ENCODE assay signal across 7 mouse cellular contexts in genomic region chr13:56167446-56168402, GRCm38 (mm10). TPM values are rescaled to one million over a fixed set of nuclear protein-coding genes. Genes with fewer than 3 reads are reported as not detected.
DNase-seq lines count a peak whose midpoint lies in the region; ATAC-seq and TF ChIP-seq lines count a peak whose summit lies in the region.

No protein-coding gene starts in this region.

- no peak overlapping the region for H3K27ac ChIP-seq in testis, adult 2 months (ENCODE audit: control insufficient read depth, insufficient read depth, low read depth, low read length)
- H3K27ac ChIP-seq in hindbrain, embryonic 14.5 days = no peak overlapping the region

- peak; percentile 63; the same call in 1 of the 2 replicates for TF ChIP-seq CTCF in testis, adult 2 months (IDR thresholded peaks at IDR 0.05; ENCODE audit: control insufficient read depth, insufficient read depth, insufficient replicate concordance, low read depth, low read length)

- H3K36me3 ChIP-seq in testis, adult 2 months (ENCODE audit: control insufficient read depth, insufficient read depth, low read length) = no peaks in the 10 kb centered on the region
- no peaks in the 10 kb centered on the region for H3K36me3 ChIP-seq in hindbrain, embryonic 14.5 days (replicated peaks; ENCODE audit: control insufficient read depth, insufficient read depth)

- WGBS in hindbrain, embryonic 14.5 days = 38% methylated on average over 13 of the region's 14 CpGs

- H3K4me1 ChIP-seq in testis, adult 2 months (ENCODE audit: control insufficient read depth, insufficient read depth, low read length) = no peaks in the 10 kb centered on the region
- peaks cover 12% of the 10 kb centered on the region; the same call in 1 of the 2 replicates for H3K4me1 ChIP-seq in hindbrain, embryonic 14.5 days (replicated peaks; ENCODE audit: control insufficient read depth, insufficient read depth, low read length)

- no peak for TF ChIP-seq POLR2A in testis, adult 2 months (IDR thresholded peaks at IDR 0.05; ENCODE audit: control insufficient read depth, low read depth, low read length)

- H3K9ac ChIP-seq in hindbrain, embryonic 14.5 days = no peak overlapping the region

- ATAC-seq in hindbrain, embryonic 14.5 days (ENCODE audit: low FRiP score) = peak; percentile 70
- peak; percentile 25; the same call in 1 of the 2 replicates for ATAC-seq in megakaryocyte, adult 5-6 weeks (ENCODE audit: poor library complexity, severe bottlenecking)

- no peaks in the 10 kb centered on the region for H3K27me3 ChIP-seq in testis, adult 2 months (ENCODE audit: control insufficient read depth, insufficient read depth, low read length)
- no peaks in the 10 kb centered on the region for H3K27me3 ChIP-seq in hindbrain, embryonic 14.5 days (ENCODE audit: control insufficient read depth, insufficient read depth, low read length)

- no peaks in the 10 kb centered on the region for H3K9me3 ChIP-seq in hindbrain, embryonic 14.5 days (ENCODE audit: control insufficient read depth, low read length)

- H3K4me2 ChIP-seq in hindbrain, embryonic 14.5 days (replicated peaks) = no peak overlapping the region

- no peak overlapping the region for H3K4me3 ChIP-seq in testis, adult 2 months (ENCODE audit: control insufficient read depth, low read depth, low read length)
- H3K4me3 ChIP-seq in hindbrain, embryonic 14.5 days (replicated peaks; ENCODE audit: low read length) = no peak overlapping the region

- no peak for DNase-seq in testis, postnatal 10 days (ENCODE audit: low spot score)
- DNase-seq in embryo, embryonic 9.5 days (ENCODE audit: extremely low spot score) = peak; percentile 45
- no peak for DNase-seq in hindbrain, embryonic 14.5 days (ENCODE audit: low spot score)
- no peak for DNase-seq in right cerebral cortex, postnatal 25 days
- no peak for DNase-seq in gastrocnemius, adult 8-10 months (ENCODE audit: low spot score in 2 of 2)

RNA-seq across cellular contexts. Expression of gene Tifab, which starts 11.0 kb away (rescaled TPM):
- 0.15 and 0.35 TPM in 2 replicates for polyA plus RNA-seq in testis, adult 2 months (2012; rRNA removed)
- polyA plus RNA-seq in hindbrain, embryonic 14.5 days (2014; fragmentation: Nextera tagmentation; extraction: Ambion mirVana) = 0.37 and 0.73 TPM in 2 replicates
- total RNA-seq in megakaryocyte, adult 5-6 weeks (2015) = 161 and 168 TPM in 2 replicates
- 230 and 238 TPM in 2 replicates for total RNA-seq in megakaryocyte, adult 5-6 weeks (2017)
- under 1 TPM in 2 of 4 experiments, not detected in 2; 0.15 to 0.22 TPM for total RNA-seq in gastrocnemius, adult 8-10 months (2022)

RNA-seq across cellular contexts. Expression of gene H2afy, which starts 31.6 kb away (rescaled TPM):
- 56.3 and 61.0 TPM in 2 replicates for polyA plus RNA-seq in testis, adult 2 months (2012; rRNA removed)
- 287 and 316 TPM in 2 replicates for polyA plus RNA-seq in hindbrain, embryonic 14.5 days (2014; fragmentation: Nextera tagmentation; extraction: Ambion mirVana)
- total RNA-seq in megakaryocyte, adult 5-6 weeks (2015) = 304 and 326 TPM in 2 replicates
- 669 and 674 TPM in 2 replicates for total RNA-seq in megakaryocyte, adult 5-6 weeks (2017)
- 10 to 100 TPM; 56.9 to 69.8 (median 60.2) TPM for total RNA-seq in gastrocnemius, adult 8-10 months (2022)

Comparison
In these comparisons a context has a peak if more than half of its experiments do, and no peak if none do; other contexts are left out.
1. RNA of gene Tifab, which starts 11.0 kb away (total RNA-seq): 161 to 238 TPM in megakaryocyte, adult 5-6 weeks; 0.15 to 0.22 TPM in gastrocnemius, adult 8-10 months; every median in the first group is over 100 times any median in the second.
2. RNA of gene H2afy, which starts 31.6 kb away (total RNA-seq): 304 to 674 TPM in megakaryocyte, adult 5-6 weeks; 56.9 to 69.8 TPM in gastrocnemius, adult 8-10 months; every median in the first group is over 4 times any median in the second.